Mouse (Mus musculus): Measurements from ENCODE around the gene Sphk1. TPM values are rescaled to one million over a fixed set of nuclear protein-coding genes. Genes with fewer than 3 reads are reported as not detected.

The Sphk1 gene
- polyA plus RNA-seq, 1 experiment from 2014 or later, result 23.7 TPM

GRCm38 (mm10) chr11:116504516-116504915 lies 26.2 kb upstream of the Sphk1 start:
- peaks cover 27% of the 10 kb centered on the region for H3K4me1 ChIP-seq (ENCODE audit: control insufficient read depth, low read depth, low read length)
- ATAC-seq (ENCODE audit: low read depth), result no peak

GRCm38 (mm10) chr11:116505573-116505972 lies 25.2 kb upstream of the Sphk1 start:
- peak; percentile 49 for ATAC-seq (ENCODE audit: low read depth)
- Histone ChIP-seq H3K4me1 (ENCODE audit: control insufficient read depth, low read depth, low read length) (peaks cover 26% of the 10 kb centered on the region), H3K27ac (ENCODE audit: low read length) (peak overlapping the region; percentile 95), H3K27me3 (ENCODE audit: control insufficient read depth, insufficient read depth, low read depth, low read length) (no peaks in the 10 kb centered on the region), H3K4me2 (ENCODE audit: low read depth, low read length) (peak overlapping the region; percentile 44; the same call in 1 of the 2 replicates), H3K9ac (ENCODE audit: low read depth, low read length) (peak overlapping the region; percentile 25), H3K4me3 (ENCODE audit: low read depth, low read length) (no peak overlapping the region), H3K9me3 (replicated peaks; ENCODE audit: control insufficient read depth, low read length) (no peaks in the 10 kb centered on the region), H3K36me3 (ENCODE audit: control insufficient read depth, insufficient read depth) (no peaks in the 10 kb centered on the region)
- WGBS (ENCODE audit: insufficient replicate concordance), result 23% methylated on average over 5 of the region's 5 CpGs

More at GRCm38 (mm10) chr11:116504516-116504915, 26.2 kb upstream of the Sphk1 start:
- WGBS (ENCODE audit: insufficient replicate concordance), result 85% methylated on average over 17 of the region's 17 CpGs
- Histone ChIP-seq H3K27me3 (ENCODE audit: control insufficient read depth, insufficient read depth, low read depth, low read length) (no peaks in the 10 kb centered on the region), H3K9ac (ENCODE audit: low read depth, low read length) (no peak overlapping the region), H3K4me2 (ENCODE audit: low read depth, low read length) (no peak overlapping the region), H3K36me3 (ENCODE audit: control insufficient read depth, insufficient read depth) (no peaks in the 10 kb centered on the region), H3K4me3 (ENCODE audit: low read depth, low read length) (no peak overlapping the region), H3K9me3 (replicated peaks; ENCODE audit: control insufficient read depth, low read length) (no peaks in the 10 kb centered on the region), H3K27ac (ENCODE audit: low read length) (no peak overlapping the region)

- no peaks in the 10 kb centered on the region for H3K9me3 ChIP-seq (replicated peaks; ENCODE audit: control insufficient read depth, low read length)
- H3K4me1 ChIP-seq (ENCODE audit: control insufficient read depth, low read depth, low read length), result peaks cover 24% of the 10 kb centered on the region
- H3K36me3 ChIP-seq (ENCODE audit: control insufficient read depth, insufficient read depth), result no peaks in the 10 kb centered on the region
- H3K27ac ChIP-seq (ENCODE audit: low read length), result peak overlapping the region; percentile 95
- peak overlapping the region; percentile 25 for H3K9ac ChIP-seq (ENCODE audit: low read depth, low read length)
- peak overlapping the region; percentile 44 for H3K4me2 ChIP-seq (ENCODE audit: low read depth, low read length)
- 41% methylated on average over 17 of the region's 17 CpGs for WGBS (ENCODE audit: insufficient replicate concordance)
- ATAC-seq (ENCODE audit: low read depth), result peak; percentile 87
- H3K27me3 ChIP-seq (ENCODE audit: control insufficient read depth, insufficient read depth, low read depth, low read length), result no peaks in the 10 kb centered on the region
- H3K4me3 ChIP-seq (ENCODE audit: low read depth, low read length), result 0 out of 2 replicates have a peak overlapping the region, but pooled peaks have one; percentile 4
Observed at GRCm38 (mm10) chr11:116506151-116506875, 24.4 kb upstream of the Sphk1 start.

GRCm38 (mm10) chr11:116508689-116509088 lies 22.0 kb upstream of the Sphk1 start:
- ATAC-seq (ENCODE audit: low read depth), result no peak
- 82% methylated on average over 2 of the region's 2 CpGs for WGBS (ENCODE audit: insufficient replicate concordance)
- Histone ChIP-seq H3K4me1 (ENCODE audit: control insufficient read depth, low read depth, low read length) (peaks cover 26% of the 10 kb centered on the region), H3K27me3 (ENCODE audit: control insufficient read depth, insufficient read depth, low read depth, low read length) (no peaks in the 10 kb centered on the region), H3K9me3 (replicated peaks; ENCODE audit: control insufficient read depth, low read length) (no peaks in the 10 kb centered on the region), H3K4me2 (ENCODE audit: low read depth, low read length) (no peak overlapping the region), H3K4me3 (ENCODE audit: low read depth, low read length) (no peak overlapping the region), H3K36me3 (ENCODE audit: control insufficient read depth, insufficient read depth) (no peaks in the 10 kb centered on the region), H3K9ac (ENCODE audit: low read depth, low read length) (no peak overlapping the region), H3K27ac (ENCODE audit: low read length) (no peak overlapping the region)

- H3K4me2 ChIP-seq (ENCODE audit: low read depth, low read length), result no peak overlapping the region
- peak overlapping the region; percentile 10; the same call in 1 of the 2 replicates for H3K27ac ChIP-seq (ENCODE audit: low read length)
Observed at GRCm38 (mm10) chr11:116511301-116511868, 19.3 kb upstream of the Sphk1 start.

GRCm38 (mm10) chr11:116512154-116512553 lies 18.6 kb upstream of the Sphk1 start:
- H3K4me2 ChIP-seq (ENCODE audit: low read depth, low read length), result no peak overlapping the region
- H3K9me3 ChIP-seq (replicated peaks; ENCODE audit: control insufficient read depth, low read length), result no peaks in the 10 kb centered on the region
- no peak overlapping the region for H3K4me3 ChIP-seq (ENCODE audit: low read depth, low read length)
- WGBS (ENCODE audit: insufficient replicate concordance), result 86% methylated on average over 7 of the region's 7 CpGs
- peaks cover 8% of the 10 kb centered on the region for H3K4me1 ChIP-seq (ENCODE audit: control insufficient read depth, low read depth, low read length)
- no peak overlapping the region for H3K27ac ChIP-seq (ENCODE audit: low read length)
- no peak for ATAC-seq (ENCODE audit: low read depth)
- H3K9ac ChIP-seq (ENCODE audit: low read depth, low read length), result no peak overlapping the region
- H3K27me3 ChIP-seq (ENCODE audit: control insufficient read depth, insufficient read depth, low read depth, low read length), result peaks cover 5% of the 10 kb centered on the region
- H3K36me3 ChIP-seq (ENCODE audit: control insufficient read depth, insufficient read depth), result no peaks in the 10 kb centered on the region

More at GRCm38 (mm10) chr11:116511301-116511868, 19.3 kb upstream of the Sphk1 start:
- peak; percentile 53; the same call in 1 of the 2 replicates for ATAC-seq (ENCODE audit: low read depth)
- peaks cover 5% of the 10 kb centered on the region for H3K27me3 ChIP-seq (ENCODE audit: control insufficient read depth, insufficient read depth, low read depth, low read length)
- no peak overlapping the region for H3K9ac ChIP-seq (ENCODE audit: low read depth, low read length)
- no peak overlapping the region for H3K4me3 ChIP-seq (ENCODE audit: low read depth, low read length)
- 39% methylated on average over 7 of the region's 7 CpGs for WGBS (ENCODE audit: insufficient replicate concordance)
- peaks cover 16% of the 10 kb centered on the region for H3K4me1 ChIP-seq (ENCODE audit: control insufficient read depth, low read depth, low read length)
- H3K36me3 ChIP-seq (ENCODE audit: control insufficient read depth, insufficient read depth), result no peaks in the 10 kb centered on the region
- no peaks in the 10 kb centered on the region for H3K9me3 ChIP-seq (replicated peaks; ENCODE audit: control insufficient read depth, low read length)

DNA sequence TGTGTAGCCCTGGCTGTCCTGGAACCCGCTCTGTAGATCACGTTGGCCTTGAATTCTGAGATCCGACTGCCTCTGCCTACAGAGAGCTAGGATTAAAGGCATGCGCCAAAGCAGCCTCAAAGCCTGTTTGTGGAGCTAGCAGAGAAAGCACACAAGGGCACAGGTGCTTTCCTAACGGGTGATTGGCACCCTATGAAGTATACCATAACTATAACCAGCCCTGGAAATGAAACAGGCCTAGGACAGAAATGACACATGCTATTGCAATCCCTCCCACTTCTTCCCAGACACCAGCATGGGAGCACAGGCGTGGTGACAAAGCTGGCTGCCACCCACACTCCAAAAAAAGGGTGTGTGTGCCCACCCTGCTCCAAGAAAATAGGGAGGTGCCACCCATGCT lies 17.7 kb upstream of the Sphk1 start:
- H3K36me3 ChIP-seq (ENCODE audit: control insufficient read depth, insufficient read depth), result no peaks in the 10 kb centered on the region
- peaks cover 8% of the 10 kb centered on the region for H3K4me1 ChIP-seq (ENCODE audit: control insufficient read depth, low read depth, low read length)
- no peak overlapping the region for H3K27ac ChIP-seq (ENCODE audit: low read length)
- no peak for ATAC-seq (ENCODE audit: low read depth)
- peaks cover 5% of the 10 kb centered on the region for H3K27me3 ChIP-seq (ENCODE audit: control insufficient read depth, insufficient read depth, low read depth, low read length)
- WGBS (ENCODE audit: insufficient replicate concordance), result 75% methylated on average over 6 of the region's 6 CpGs
- H3K4me3 ChIP-seq (ENCODE audit: low read depth, low read length), result no peak overlapping the region
- no peaks in the 10 kb centered on the region for H3K9me3 ChIP-seq (replicated peaks; ENCODE audit: control insufficient read depth, low read length)
- H3K4me2 ChIP-seq (ENCODE audit: low read depth, low read length), result no peak overlapping the region
- no peak overlapping the region for H3K9ac ChIP-seq (ENCODE audit: low read depth, low read length)

DNA sequence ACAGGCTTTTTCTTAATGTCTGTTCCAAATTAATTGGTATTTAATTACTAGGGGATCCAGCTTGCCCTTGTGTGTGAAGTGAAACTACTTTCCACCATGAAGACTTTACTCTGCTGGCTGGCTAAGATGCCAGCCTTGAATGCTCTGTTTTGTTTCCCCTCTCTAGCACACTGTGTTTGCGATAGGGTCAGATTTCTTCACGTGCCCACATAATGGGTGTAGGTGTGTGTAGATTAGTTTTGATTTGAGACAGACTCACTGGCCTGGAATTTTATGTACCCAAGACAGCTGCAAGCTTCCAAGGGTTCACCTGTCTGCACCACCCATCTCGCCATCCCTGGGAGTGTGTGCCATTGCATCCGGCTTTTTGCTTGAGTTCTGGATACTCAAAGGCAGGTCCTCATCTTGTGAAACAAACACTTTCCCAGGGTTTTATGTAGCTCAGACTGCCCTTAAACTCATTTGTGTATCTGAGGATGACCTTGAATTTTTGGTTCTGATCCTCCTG lies 17.1 kb upstream of the Sphk1 start:
- H3K9ac ChIP-seq (ENCODE audit: low read depth, low read length), result no peak overlapping the region
- no peaks in the 10 kb centered on the region for H3K9me3 ChIP-seq (replicated peaks; ENCODE audit: control insufficient read depth, low read length)
- H3K4me3 ChIP-seq (ENCODE audit: low read depth, low read length), result no peak overlapping the region
- no peak for ATAC-seq (ENCODE audit: low read depth)
- peaks cover 8% of the 10 kb centered on the region for H3K4me1 ChIP-seq (ENCODE audit: control insufficient read depth, low read depth, low read length)
- H3K27me3 ChIP-seq (ENCODE audit: control insufficient read depth, insufficient read depth, low read depth, low read length), result peaks cover 5% of the 10 kb centered on the region
- no peak overlapping the region for H3K27ac ChIP-seq (ENCODE audit: low read length)
- WGBS (ENCODE audit: insufficient replicate concordance), result 68% methylated on average over 4 of the region's 4 CpGs
- no peaks in the 10 kb centered on the region for H3K36me3 ChIP-seq (ENCODE audit: control insufficient read depth, insufficient read depth)
- no peak overlapping the region for H3K4me2 ChIP-seq (ENCODE audit: low read depth, low read length)
